Mouse (Mus musculus): ENCODE measurements at regions not wholly inside any gene's neighbourhood (a gene's known extent, or its start where the extent isn't known, plus 50 kb on each side); places are given as distances from the start of the nearest gene placed in this dataset.

GRCm38 (mm10) chr3:153144217-153144616 is 162.2 kb upstream of the St6galnac5 start:
- peaks cover 0 to 3% of the 10 kb centered on the region in 2 experiments; a peak in 1 of 4 replicates for H3K27me3 ChIP-seq (ENCODE audit: control insufficient read depth in 1 of 2, insufficient read depth in 2 of 2, low read length in 2 of 2)
- H3K79me2 ChIP-seq (ENCODE audit: control insufficient read depth, insufficient read depth, low read length, poor library complexity) = no peaks in the 10 kb centered on the region
- H3K9ac ChIP-seq (ENCODE audit: control insufficient read depth, low read depth, low read length, poor library complexity, severe bottlenecking) = no peak overlapping the region
- H3K4me3 ChIP-seq (ENCODE audit: control insufficient read depth in 1 of 2, insufficient read depth in 1 of 2, low read depth in 2 of 2, low read length in 2 of 2) = no peak overlapping the region
- no peaks in the 10 kb centered on the region for H3K36me3 ChIP-seq (ENCODE audit: control insufficient read depth in 1 of 2, insufficient read depth in 2 of 2, low read length in 2 of 2)
- no peak for TF ChIP-seq RAD21 (IDR thresholded peaks at IDR 0.05; ENCODE audit: low read depth, low read length)
- TF ChIP-seq USF1 (IDR thresholded peaks at IDR 0.05; ENCODE audit: low read depth, low read length) = no peak
- TF ChIP-seq ZKSCAN1 (IDR thresholded peaks at IDR 0.05; ENCODE audit: low read depth, low read length) = no peak
- TF ChIP-seq ETS1 (IDR thresholded peaks at IDR 0.05; ENCODE audit: low read depth, low read length) = no peak
- TF ChIP-seq NELFE (IDR thresholded peaks at IDR 0.05; ENCODE audit: low read depth, low read length) = no peak
- no peak for TF ChIP-seq GATA1 (IDR thresholded peaks at IDR 0.05; ENCODE audit: low read depth, low read length)
- no peak for TF ChIP-seq SIN3A (IDR thresholded peaks at IDR 0.05; ENCODE audit: low read length)
- TF ChIP-seq ELF1 (IDR thresholded peaks at IDR 0.05; ENCODE audit: low read depth, low read length) = no peak
- no peak for TF ChIP-seq SMC3 (IDR thresholded peaks at IDR 0.05; ENCODE audit: low read depth, low read length)
- no peak for TF ChIP-seq E2F4 (IDR thresholded peaks at IDR 0.05; ENCODE audit: borderline replicate concordance, low read depth, low read length)
- TF ChIP-seq EP300 (IDR thresholded peaks at IDR 0.05; ENCODE audit: low read depth in 1 of 2, low read length in 2 of 2) = no peak
- TF ChIP-seq MYB (IDR thresholded peaks at IDR 0.05; ENCODE audit: low read depth, low read length) = no peak
- TF ChIP-seq GABPA (IDR thresholded peaks at IDR 0.05; ENCODE audit: low read depth, low read length) = no peak
- TF ChIP-seq NRF1 (IDR thresholded peaks at IDR 0.05; ENCODE audit: insufficient read depth, low read depth, low read length, poor library complexity, severe bottlenecking) = no peak
- TF ChIP-seq CHD1 (IDR thresholded peaks at IDR 0.05; ENCODE audit: low read depth, low read length) = no peak
- TF ChIP-seq MXI1 (IDR thresholded peaks at IDR 0.05; ENCODE audit: low read depth, low read length) = no peak
- TF ChIP-seq ZMIZ1 (IDR thresholded peaks at IDR 0.05; ENCODE audit: low read depth, low read length) = no peak
- TF ChIP-seq USF2 (IDR thresholded peaks at IDR 0.05; ENCODE audit: borderline replicate concordance in 1 of 2, insufficient read depth in 1 of 2, low read depth in 1 of 2, low read length in 2 of 2) = no peak
- DNase-seq (ENCODE audit: low read depth, low spot score) = no peak
- no peak overlapping the region for H3K27ac ChIP-seq (ENCODE audit: control insufficient read depth, low read depth, low read length)
- no peaks in the 10 kb centered on the region for H3K4me1 ChIP-seq (ENCODE audit: control insufficient read depth in 1 of 2, insufficient read depth in 2 of 2, low read length in 2 of 2)
- no peaks in the 10 kb centered on the region for H3K9me3 ChIP-seq (replicated peaks; ENCODE audit: insufficient read depth, low read length)

GRCm38 (mm10) chr3:153140985-153141384 is 158.9 kb upstream of the St6galnac5 start:
- no peak for DNase-seq (ENCODE audit: low read depth, low spot score)
- Histone ChIP-seq H3K27me3 (ENCODE audit: control insufficient read depth in 1 of 2, insufficient read depth in 2 of 2, low read length in 2 of 2) (peaks cover 0 to 3% of the 10 kb centered on the region in 2 experiments; a peak in 1 of 4 replicates), H3K36me3 (ENCODE audit: control insufficient read depth in 1 of 2, insufficient read depth in 2 of 2, low read length in 2 of 2) (no peaks in the 10 kb centered on the region), H3K4me3 (ENCODE audit: control insufficient read depth in 1 of 2, insufficient read depth in 1 of 2, low read depth in 2 of 2, low read length in 2 of 2) (no peak overlapping the region), H3K9ac (ENCODE audit: control insufficient read depth, low read depth, low read length, poor library complexity, severe bottlenecking) (no peak overlapping the region), H3K4me1 (ENCODE audit: control insufficient read depth in 1 of 2, insufficient read depth in 2 of 2, low read length in 2 of 2) (no peaks in the 10 kb centered on the region), H3K9me3 (replicated peaks; ENCODE audit: insufficient read depth, low read length) (no peaks in the 10 kb centered on the region), H3K79me2 (ENCODE audit: control insufficient read depth, insufficient read depth, low read length, poor library complexity) (no peaks in the 10 kb centered on the region), H3K27ac (ENCODE audit: control insufficient read depth, low read depth, low read length) (no peak overlapping the region)
- no peak for TF ChIP-seq EP300 (IDR thresholded peaks at IDR 0.05; ENCODE audit: low read depth in 1 of 2, low read length in 2 of 2)
- TF ChIP-seq ZKSCAN1 (IDR thresholded peaks at IDR 0.05; ENCODE audit: low read depth, low read length) = no peak
- no peak for TF ChIP-seq CHD1 (IDR thresholded peaks at IDR 0.05; ENCODE audit: low read depth, low read length)
- no peak for TF ChIP-seq MEF2A (IDR thresholded peaks at IDR 0.05; ENCODE audit: extremely low read depth, insufficient replicate concordance, low read depth, low read length, poor library complexity, severe bottlenecking)
- no peak for TF ChIP-seq SIN3A (IDR thresholded peaks at IDR 0.05; ENCODE audit: low read length)
- TF ChIP-seq POLR2AphosphoS5 (IDR thresholded peaks at IDR 0.05; ENCODE audit: borderline replicate concordance, low read depth, low read length) = no peak
- no peak for TF ChIP-seq MYC (IDR thresholded peaks at IDR 0.05; ENCODE audit: low read depth, low read length)
- TF ChIP-seq MAFK (IDR thresholded peaks at IDR 0.05; ENCODE audit: borderline replicate concordance, low read depth, low read length) = no peak
- TF ChIP-seq MYB (IDR thresholded peaks at IDR 0.05; ENCODE audit: low read depth, low read length) = no peak
- TF ChIP-seq RAD21 (IDR thresholded peaks at IDR 0.05; ENCODE audit: low read depth, low read length) = no peak
